Mouse (Mus musculus) midbrain, embryonic 16.5 days (tissue): ENCODE results near the gene Zfp651. TPM values are rescaled to one million over a fixed set of nuclear protein-coding genes. Genes with fewer than 3 reads are reported as not detected.

Experiments
- ATAC-seq: fragments of 200-750 bp; cut with Nextera tagmentation; 2 replicates; pipeline ENCODE4 v1.8.0; 2017; ENCODE audit warnings: moderate TSS enrichment
- H3K27ac ChIP-seq: fragments of 300-500 bp; sonication (generic); 2 replicates; pipeline ENCODE4 v1.5.1; 2014; ENCODE audit warnings: mild to moderate bottlenecking, low read length, mixed read lengths
- H3K27me3 ChIP-seq: fragments of 300-500 bp; sonication (generic); 2 replicates; pipeline ENCODE4 v1.6.1; 2014; ENCODE audit warnings: low read depth, low read length, mixed read lengths; ENCODE audit not compliant: control insufficient read depth, insufficient read depth
- H3K36me3 ChIP-seq: fragments of 300-500 bp; sonication (generic); 2 replicates; pipeline ENCODE4 v1.6.1; 2014; ENCODE audit warnings: mild to moderate bottlenecking, low read length, moderate library complexity, mixed read lengths; ENCODE audit not compliant: control insufficient read depth, insufficient read depth
- H3K4me1 ChIP-seq: fragments of 300-500 bp; sonication (generic); 2 replicates; pipeline ENCODE4 v1.6.1; 2014; ENCODE audit warnings: mild to moderate bottlenecking, low read length, mixed read lengths; ENCODE audit not compliant: control insufficient read depth, insufficient read depth
- H3K4me2 ChIP-seq: fragments of 300-500 bp; sonication (generic); 2 replicates; pipeline ENCODE4 v1.6.1; 2014; ENCODE audit warnings: mild to moderate bottlenecking, low read length, mixed read lengths
- H3K4me3 ChIP-seq: fragments of 300-500 bp; sonication (generic); 2 replicates; pipeline ENCODE4 v1.5.1; 2014; ENCODE audit warnings: low read depth, mild to moderate bottlenecking, low read length, moderate library complexity, mixed read lengths
- H3K9ac ChIP-seq: fragments of 300-500 bp; sonication (generic); 2 replicates; pipeline ENCODE4 v1.6.1; 2014; ENCODE audit warnings: low read depth, low read length, mixed read lengths
- H3K9me3 ChIP-seq: fragments of 300-500 bp; sonication (generic); replicated peaks from 2 replicates; pipeline ENCODE4 v1.6.1; 2014; ENCODE audit warnings: mild to moderate bottlenecking, low read length, mixed read lengths; ENCODE audit not compliant: control insufficient read depth, poor library complexity, severe bottlenecking
- WGBS: fragments of 180-500 bp; shearing (Covaris S2); extraction: QIAGEN DNeasy Blood & Tissue Kit; methylation state at CpG from one replicate; pipeline ENCODE4 v1.1.7; 2014; 5-methylcytosine and 5-hydroxymethylcytosine counted together
- polyA plus RNA-seq: library from polyadenylated mRNA; unstranded; fragments of >200 nt; fragmentation: Nextera tagmentation; extraction: Ambion mirVana; gene quantifications from 2 replicates; pipeline ENCODE4 v1.2.1, GENCODE M21; 2015

Zfp651 gene
- polyA plus RNA-seq, 1 experiment from 2014 or later, result 23.6 TPM

DNA sequence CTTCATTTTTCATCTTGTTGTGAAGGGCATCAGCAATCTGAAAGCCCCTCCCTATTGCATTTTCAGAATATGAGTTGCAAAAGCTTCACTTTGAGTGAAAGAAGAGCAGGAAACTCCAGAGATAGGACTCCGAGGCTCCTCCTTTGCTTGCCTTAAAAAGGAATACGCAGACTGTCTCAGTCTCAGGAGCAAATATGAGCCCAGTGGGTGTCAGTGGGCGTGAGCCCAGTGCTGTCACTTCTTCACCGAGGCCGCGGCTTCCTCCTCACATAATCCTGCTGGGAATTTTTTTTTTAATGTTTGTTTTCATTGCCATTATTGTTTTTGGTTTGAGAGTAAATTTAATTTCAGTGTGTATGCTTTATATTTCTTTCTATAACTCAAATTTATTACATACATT, 18.6 kb upstream of the Zfp651 start:
- Histone ChIP-seq H3K4me3 (no peak overlapping the region), H3K9me3 (no peaks in the 10 kb centered on the region), H3K36me3 (peaks cover 24% of the 10 kb centered on the region)

DNA sequence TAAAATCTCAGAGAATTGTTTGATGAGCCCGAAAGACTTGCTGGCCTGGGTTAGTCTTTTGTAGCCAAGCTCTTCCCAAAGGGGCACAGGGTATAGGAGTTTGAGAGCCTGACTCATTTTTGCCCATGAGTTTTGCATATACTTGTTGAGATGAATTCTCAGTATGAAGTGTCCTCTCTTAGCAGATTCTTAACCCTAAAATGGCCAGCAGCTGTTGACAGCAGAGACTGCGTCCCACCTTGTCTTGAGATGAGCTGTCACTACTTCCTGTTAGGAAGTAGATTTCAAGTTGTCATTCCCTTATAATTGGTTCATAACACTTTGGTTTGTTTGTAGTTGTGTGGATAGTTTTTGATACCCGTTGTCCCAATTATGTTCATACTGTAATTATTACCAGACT, 18.0 kb upstream of the Zfp651 start:
- H3K4me3 ChIP-seq, result no peak overlapping the region
- no peak overlapping the region for H3K27ac ChIP-seq
- no peak overlapping the region for H3K9ac ChIP-seq
- H3K27me3 ChIP-seq, result no peaks in the 10 kb centered on the region
- peaks cover 24% of the 10 kb centered on the region for H3K36me3 ChIP-seq
- H3K4me1 ChIP-seq, result no peaks in the 10 kb centered on the region
- no peak overlapping the region for H3K4me2 ChIP-seq
- ATAC-seq, result no peak
- H3K9me3 ChIP-seq, result no peaks in the 10 kb centered on the region
- WGBS, result 95% methylated on average over 3 of the region's 3 CpGs

More for the DNA sequence above, 18.6 kb upstream of the Zfp651 start:
- WGBS, result 88% methylated on average over 6 of the region's 6 CpGs
- no peaks in the 10 kb centered on the region for H3K4me1 ChIP-seq
- H3K27ac ChIP-seq, result no peak overlapping the region
- no peak overlapping the region for H3K4me2 ChIP-seq
- no peak overlapping the region for H3K9ac ChIP-seq
- ATAC-seq, result no peak
- H3K27me3 ChIP-seq, result no peaks in the 10 kb centered on the region

DNA sequence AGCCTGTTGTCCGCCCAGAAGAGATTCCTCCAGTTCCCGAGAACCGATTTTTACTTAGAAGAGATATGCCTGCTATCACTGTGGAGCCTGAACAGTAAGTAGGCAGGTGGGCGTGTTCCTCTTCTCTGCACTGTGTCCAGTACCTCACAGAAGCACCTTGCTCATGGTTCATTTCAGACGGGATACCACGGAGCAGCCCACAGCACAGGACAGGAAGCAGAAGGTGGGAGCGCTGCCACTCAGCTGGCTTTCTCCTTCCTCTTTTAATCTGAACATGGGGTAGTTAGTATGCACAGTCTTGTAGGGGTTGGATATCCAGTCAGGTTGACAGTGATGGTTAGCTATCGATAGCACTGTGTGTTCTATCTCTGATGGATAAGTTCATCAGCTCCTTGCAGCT, 15.1 kb upstream of the Zfp651 start:
- Histone ChIP-seq H3K27ac (no peak overlapping the region), H3K27me3 (no peaks in the 10 kb centered on the region), H3K36me3 (peaks cover 34% of the 10 kb centered on the region), H3K4me1 (no peaks in the 10 kb centered on the region), H3K9me3 (no peaks in the 10 kb centered on the region), H3K4me2 (no peak overlapping the region), H3K9ac (no peak overlapping the region), H3K4me3 (no peak overlapping the region)
- no peak for ATAC-seq
- 94% methylated on average over 8 of the region's 8 CpGs for WGBS

DNA sequence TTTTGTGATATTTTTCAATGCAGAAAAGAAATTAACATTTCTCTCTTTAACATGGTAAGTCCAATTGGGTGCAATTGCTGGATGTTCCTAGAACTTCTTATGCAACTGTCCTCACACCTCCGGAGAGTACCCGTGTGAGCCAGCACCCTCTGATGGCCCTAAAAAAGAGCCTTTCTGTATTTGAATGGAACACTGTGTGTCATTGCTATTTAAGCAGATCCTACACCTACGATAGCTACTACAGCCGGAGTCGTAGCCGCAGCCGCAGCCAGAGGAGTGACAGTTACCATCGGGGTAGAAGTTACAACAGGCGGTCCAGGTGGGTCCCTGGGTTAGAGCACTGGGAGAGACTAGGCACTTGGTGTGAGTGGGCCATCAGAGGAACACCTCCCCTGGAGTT, 6.4 kb upstream of the Zfp651 start:
- no peak overlapping the region for H3K27ac ChIP-seq
- peaks cover 39% of the 10 kb centered on the region for H3K36me3 ChIP-seq
- no peak overlapping the region for H3K4me3 ChIP-seq
- 98% methylated on average over 9 of the region's 9 CpGs for WGBS
- no peak overlapping the region for H3K4me2 ChIP-seq
- H3K9me3 ChIP-seq, result no peaks in the 10 kb centered on the region
- no peaks in the 10 kb centered on the region for H3K27me3 ChIP-seq
- H3K9ac ChIP-seq, result no peak overlapping the region
- ATAC-seq, result no peak
- H3K4me1 ChIP-seq, result 0 out of 2 replicates have a peak, but pooled peaks cover 3% of the 10 kb centered on the region

DNA sequence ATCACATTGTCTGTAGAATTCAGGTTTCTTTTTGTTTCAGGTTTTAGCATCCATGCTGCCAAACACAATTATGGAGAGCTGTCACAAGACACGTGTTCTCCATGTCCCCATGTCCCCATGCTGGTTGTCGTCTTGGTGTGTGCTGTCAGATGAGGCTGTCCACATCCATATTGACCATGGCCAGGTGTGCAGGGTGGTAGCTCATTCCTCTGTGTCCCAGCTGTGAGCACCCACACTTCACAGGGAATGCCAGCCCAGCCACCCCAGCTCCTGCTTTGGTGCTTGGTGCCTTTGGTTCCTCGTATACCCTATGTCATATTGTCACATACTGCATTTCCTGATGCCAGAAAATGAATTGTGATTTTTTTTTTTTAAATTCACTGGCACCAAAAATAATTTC, 4.5 kb upstream of the Zfp651 start:
- ATAC-seq, result no peak
- peaks cover 33% of the 10 kb centered on the region for H3K36me3 ChIP-seq
- WGBS, result 93% methylated on average over 3 of the region's 3 CpGs

DNA sequence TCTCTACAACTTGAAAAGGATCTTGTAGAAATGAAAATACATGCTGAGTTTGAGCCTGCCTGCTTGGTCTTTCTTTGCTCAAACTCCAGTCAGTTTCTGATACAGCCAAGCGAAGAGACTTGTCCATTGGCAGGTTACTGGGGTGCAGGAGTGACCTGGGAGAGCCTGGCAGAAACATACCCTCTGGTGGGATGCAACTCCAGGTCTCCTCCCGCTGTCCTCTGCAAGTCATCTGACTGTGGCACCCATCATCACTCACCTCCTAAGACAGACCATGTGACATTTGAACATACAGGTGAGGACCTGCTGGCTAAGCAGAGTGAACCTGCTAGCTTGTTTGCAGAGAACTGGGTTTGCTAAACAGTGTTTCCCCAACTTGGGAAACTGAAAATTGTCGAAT, 2.3 kb upstream of the Zfp651 start:
- Histone ChIP-seq H3K36me3 (peaks cover 18% of the 10 kb centered on the region), H3K4me2 (no peak overlapping the region), H3K9me3 (no peaks in the 10 kb centered on the region), H3K27ac (no peak overlapping the region), H3K27me3 (no peaks in the 10 kb centered on the region), H3K4me3 (no peak overlapping the region), H3K9ac (no peak overlapping the region), H3K4me1 (peaks cover 27% of the 10 kb centered on the region)
- no peak for ATAC-seq
- 89% methylated on average over 3 of the region's 3 CpGs for WGBS

More for the DNA sequence above, 4.5 kb upstream of the Zfp651 start:
- no peak overlapping the region for H3K4me3 ChIP-seq
- no peak overlapping the region for H3K27ac ChIP-seq
- no peak overlapping the region for H3K9ac ChIP-seq
- no peak overlapping the region for H3K4me2 ChIP-seq
- H3K4me1 ChIP-seq, result peaks cover 13% of the 10 kb centered on the region
- no peaks in the 10 kb centered on the region for H3K27me3 ChIP-seq
- H3K9me3 ChIP-seq, result no peaks in the 10 kb centered on the region

DNA sequence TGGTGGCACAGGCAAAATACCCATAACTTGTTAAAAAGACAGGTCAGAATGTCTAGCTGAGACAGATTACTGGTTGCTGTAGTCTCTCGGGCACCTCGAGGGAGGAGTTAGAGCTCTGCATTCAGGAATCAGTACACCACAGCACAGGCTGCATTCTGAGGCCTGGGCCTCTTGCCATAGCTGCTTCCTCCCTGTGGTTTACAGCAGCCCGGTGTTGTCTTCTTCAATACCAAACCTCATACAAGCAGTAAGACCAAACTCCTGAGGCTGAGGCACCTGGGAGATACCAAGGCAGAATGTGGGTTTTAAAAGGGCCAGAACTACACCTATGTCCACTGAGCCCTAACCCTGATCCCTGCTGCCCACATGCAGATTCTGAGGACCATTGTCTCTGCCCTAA, 1.7 kb upstream of the Zfp651 start:
- H3K4me2 ChIP-seq, result no peak overlapping the region
- 77% methylated on average over 3 of the region's 3 CpGs for WGBS
- peaks cover 16% of the 10 kb centered on the region for H3K36me3 ChIP-seq
- peaks cover 28% of the 10 kb centered on the region for H3K4me1 ChIP-seq
- H3K27me3 ChIP-seq, result no peaks in the 10 kb centered on the region
- no peak for ATAC-seq
- no peak overlapping the region for H3K27ac ChIP-seq
- H3K4me3 ChIP-seq, result no peak overlapping the region
- H3K9me3 ChIP-seq, result no peaks in the 10 kb centered on the region
- no peak overlapping the region for H3K9ac ChIP-seq

DNA sequence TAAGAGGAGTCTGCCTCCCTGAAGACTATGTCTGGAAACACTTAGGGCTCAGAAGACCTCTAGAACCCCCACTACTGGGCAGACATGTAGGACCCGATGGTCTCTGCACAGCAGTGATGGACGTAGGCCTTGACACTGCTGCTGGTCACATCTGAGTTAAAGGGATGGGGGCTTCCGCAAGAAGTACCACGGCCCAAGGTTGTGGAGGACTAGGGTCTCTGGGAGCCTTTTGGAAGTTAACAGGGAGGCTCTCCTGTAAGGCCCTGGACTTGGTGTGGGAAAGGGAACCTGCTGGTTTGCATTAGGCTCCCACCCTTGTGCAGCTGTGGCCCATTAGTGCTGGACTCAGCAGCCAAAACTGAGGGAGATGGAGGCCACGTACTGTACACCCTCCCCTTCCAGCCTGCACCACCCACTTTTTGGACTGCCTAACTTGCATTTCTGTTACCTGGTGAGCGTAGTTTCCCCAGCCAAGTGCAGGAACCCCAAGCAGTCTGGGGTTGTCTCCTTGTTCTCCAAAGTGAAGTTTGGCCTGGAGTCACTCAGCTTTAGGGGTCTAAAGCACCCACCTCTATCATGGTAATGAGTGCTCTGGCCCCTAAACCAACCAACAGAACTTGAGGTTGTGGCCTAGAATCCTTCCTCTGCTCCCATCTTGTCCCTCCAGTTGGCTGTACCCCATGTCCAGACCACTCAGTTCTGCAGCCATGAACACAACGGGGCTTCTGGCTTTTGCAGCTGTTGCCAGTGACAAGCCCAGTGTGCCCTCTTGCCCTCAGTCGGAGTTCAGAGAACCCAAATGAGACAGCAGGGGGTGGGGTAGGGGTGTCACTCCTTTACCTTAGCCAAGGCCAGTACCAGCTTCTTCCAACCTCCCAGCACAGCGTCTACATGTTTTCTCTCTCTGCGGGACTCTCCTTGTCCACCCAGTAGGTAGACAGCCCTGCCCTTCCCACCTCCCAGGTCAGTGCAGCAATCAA, 1.0 kb upstream of the Zfp651 start:
- Histone ChIP-seq H3K9ac (peak overlapping the region; percentile 95), H3K4me3 (peak overlapping the region; percentile 95), H3K4me1 (peaks cover 28% of the 10 kb centered on the region), H3K9me3 (no peaks in the 10 kb centered on the region), H3K27ac (no peak overlapping the region; the same call in 1 of the 2 replicates), H3K27me3 (no peaks in the 10 kb centered on the region), H3K36me3 (peaks cover 17% of the 10 kb centered on the region), H3K4me2 (peak overlapping the region; percentile 93)
- 56% methylated on average over 10 of the region's 10 CpGs for WGBS
- ATAC-seq, result no peak
